Mouse (Mus musculus): ENCODE measurements around the gene Ndufs1. TPM values are rescaled to one million over a fixed set of nuclear protein-coding genes. Genes with fewer than 3 reads are reported as not detected.
"Not testable (repeated sequence)": the region's sequence is repeated elsewhere in the genome, so short reads cannot be mapped to it uniquely, and the experiment has no call there.

Ndufs1 gene
- polyA plus RNA-seq, 1 experiment from 2014 or later: 133 TPM

GRCm38 (mm10) chr1:63203950-63204659 is 27.5 kb upstream of the Ndufs1 start:
- WGBS: 8% methylated on average over 7 of the region's 7 CpGs
- Histone ChIP-seq H3K9me3 (replicated peaks) (peaks cover 11% of the 10 kb centered on the region; the same call in 1 of the 2 replicates), H3K36me3 (no peaks in the 10 kb centered on the region), H3K27ac (peak overlapping the region; percentile 69), H3K27me3 (no peaks in the 10 kb centered on the region), H3K9ac (no peak overlapping the region), H3K4me1 (peaks cover 20% of the 10 kb centered on the region), H3K4me2 (replicated peaks) (no peak overlapping the region), H3K4me3 (no peak overlapping the region)
- peak; percentile 86 for ATAC-seq (ENCODE audit: low FRiP score)

DNA sequence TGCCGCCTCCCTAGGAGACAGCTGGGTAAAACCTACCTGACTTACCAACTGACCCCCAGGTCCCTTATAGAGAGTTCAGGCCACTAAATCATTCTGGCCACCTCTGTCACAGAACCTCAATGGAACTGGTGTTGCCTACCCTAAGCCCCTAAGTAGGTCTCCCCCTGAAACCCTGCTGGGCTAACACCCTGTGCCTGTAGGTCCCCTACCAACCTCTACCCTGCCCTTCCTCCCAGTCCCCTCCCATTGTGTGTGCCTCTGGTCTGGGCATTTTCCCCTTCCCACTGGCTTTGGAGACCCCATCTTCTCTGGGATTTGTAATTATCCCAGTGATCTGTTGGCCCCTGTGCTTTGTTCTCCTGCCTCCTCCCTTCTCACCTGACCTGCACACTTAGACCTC is 26.8 kb upstream of the Ndufs1 start:
- Histone ChIP-seq H3K27me3 (no peaks in the 10 kb centered on the region), H3K4me1 (peaks cover 20% of the 10 kb centered on the region), H3K27ac (peak overlapping the region; percentile 69), H3K4me3 (no peak overlapping the region), H3K4me2 (replicated peaks) (no peak overlapping the region), H3K9me3 (replicated peaks) (peaks cover 11% of the 10 kb centered on the region; the same call in 1 of the 2 replicates), H3K36me3 (no peaks in the 10 kb centered on the region), H3K9ac (no peak overlapping the region)
- 69% methylated on average over 1 of the region's 1 CpGs for WGBS
- peak; percentile 63 for ATAC-seq (ENCODE audit: low FRiP score)

DNA sequence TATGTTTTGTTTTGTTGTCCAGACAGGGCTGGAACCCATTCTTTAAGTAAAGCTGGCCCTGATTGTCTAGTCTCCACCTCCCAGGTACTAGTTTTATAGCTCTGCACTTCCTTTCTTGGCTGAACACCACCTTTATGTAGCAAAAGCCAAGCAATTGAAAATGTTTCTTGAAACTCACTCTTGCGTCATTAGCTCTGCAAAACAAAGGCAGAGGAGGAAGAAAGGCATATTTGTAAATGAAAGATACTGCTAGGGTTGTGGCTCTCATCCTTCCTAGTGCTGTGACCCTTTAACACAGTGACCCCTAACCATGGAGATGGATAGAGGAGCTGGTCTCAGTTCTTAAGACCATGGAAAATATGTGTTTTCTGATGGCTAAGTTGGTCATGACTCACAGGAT is 25.0 kb upstream of the Ndufs1 start:
- no peak overlapping the region for H3K9ac ChIP-seq
- H3K27ac ChIP-seq: no peak overlapping the region
- no peak overlapping the region for H3K4me3 ChIP-seq
- H3K27me3 ChIP-seq: no peaks in the 10 kb centered on the region
- WGBS: 65% methylated on average over 1 of the region's 1 CpGs
- no peak for ATAC-seq (ENCODE audit: low FRiP score)
- no peaks in the 10 kb centered on the region for H3K36me3 ChIP-seq
- no peak overlapping the region for H3K4me2 ChIP-seq (replicated peaks)
- peaks cover 20% of the 10 kb centered on the region for H3K4me1 ChIP-seq
- H3K9me3 ChIP-seq (replicated peaks): peaks cover 11% of the 10 kb centered on the region; the same call in 1 of the 2 replicates

DNA sequence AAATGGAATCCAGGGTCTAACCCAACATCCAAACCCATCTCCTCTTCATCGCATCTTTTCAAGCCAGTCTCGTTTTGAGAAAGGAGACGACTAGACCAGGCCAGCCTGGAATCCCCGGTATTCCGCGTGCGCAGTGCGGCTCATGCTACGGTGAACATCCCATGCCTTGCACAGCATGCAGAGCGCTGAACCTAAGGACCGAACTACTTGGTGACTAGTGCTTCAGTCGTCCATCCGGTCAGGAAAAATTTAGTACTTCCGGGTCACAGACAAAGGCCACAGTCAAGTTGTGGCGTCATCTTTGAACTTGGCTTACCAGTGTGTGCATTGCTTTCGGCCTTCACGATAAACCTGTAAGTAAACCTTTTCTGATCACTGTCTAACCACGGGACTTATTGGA is 23.7 kb upstream of the Ndufs1 start:
- WGBS: 95% methylated on average over 18 of the region's 18 CpGs
- no peak overlapping the region for H3K9ac ChIP-seq
- no peaks in the 10 kb centered on the region for H3K36me3 ChIP-seq
- peaks cover 11% of the 10 kb centered on the region; the same call in 1 of the 2 replicates for H3K9me3 ChIP-seq (replicated peaks)
- no peak overlapping the region for H3K27ac ChIP-seq
- H3K4me3 ChIP-seq: no peak overlapping the region
- peaks cover 20% of the 10 kb centered on the region for H3K4me1 ChIP-seq
- no peak overlapping the region for H3K4me2 ChIP-seq (replicated peaks)
- no peak for ATAC-seq (ENCODE audit: low FRiP score)
- H3K27me3 ChIP-seq: no peaks in the 10 kb centered on the region

GRCm38 (mm10) chr1:63199387-63199786 is 22.8 kb upstream of the Ndufs1 start:
- no peak overlapping the region for H3K4me3 ChIP-seq
- no peak overlapping the region for H3K27ac ChIP-seq
- H3K4me1 ChIP-seq: peaks cover 13% of the 10 kb centered on the region
- H3K36me3 ChIP-seq: no peaks in the 10 kb centered on the region
- ATAC-seq (ENCODE audit: low FRiP score): no peak
- no peak overlapping the region for H3K9ac ChIP-seq
- no peaks in the 10 kb centered on the region for H3K27me3 ChIP-seq
- no peak overlapping the region for H3K4me2 ChIP-seq (replicated peaks)
- WGBS: 90% methylated on average over 6 of the region's 6 CpGs
- H3K9me3 ChIP-seq (replicated peaks): peaks cover 11% of the 10 kb centered on the region; the same call in 1 of the 2 replicates

- no peaks in the 10 kb centered on the region for H3K27me3 ChIP-seq
- no peaks in the 10 kb centered on the region for H3K4me1 ChIP-seq
- H3K4me2 ChIP-seq (replicated peaks): no peak overlapping the region
- H3K27ac ChIP-seq: no peak overlapping the region
- peaks cover 11% of the 10 kb centered on the region; the same call in 1 of the 2 replicates for H3K9me3 ChIP-seq (replicated peaks)
- H3K4me3 ChIP-seq: no peak overlapping the region
- WGBS: 62% methylated on average over 5 of the region's 5 CpGs
- no peak overlapping the region for H3K9ac ChIP-seq
- no peak for ATAC-seq (ENCODE audit: low FRiP score)
- no peaks in the 10 kb centered on the region for H3K36me3 ChIP-seq
Measured at GRCm38 (mm10) chr1:63195848-63196512, 19.3 kb upstream of the Ndufs1 start.

GRCm38 (mm10) chr1:63192306-63193065 is 15.9 kb upstream of the Ndufs1 start:
- Histone ChIP-seq H3K9me3 (replicated peaks) (no peaks in the 10 kb centered on the region), H3K4me3 (no peak overlapping the region), H3K36me3 (no peaks in the 10 kb centered on the region), H3K27ac (no peak overlapping the region), H3K9ac (no peak overlapping the region), H3K27me3 (no peaks in the 10 kb centered on the region), H3K4me1 (no peaks in the 10 kb centered on the region), H3K4me2 (replicated peaks) (no peak overlapping the region)
- WGBS: 89% methylated on average over 11 of the region's 11 CpGs
- ATAC-seq (ENCODE audit: low FRiP score): no peak

GRCm38 (mm10) chr1:63190851-63191250 is 14.2 kb upstream of the Ndufs1 start:
- H3K27me3 ChIP-seq: no peaks in the 10 kb centered on the region
- no peak overlapping the region for H3K27ac ChIP-seq
- H3K9ac ChIP-seq: no peak overlapping the region
- H3K4me1 ChIP-seq: no peaks in the 10 kb centered on the region
- H3K9me3 ChIP-seq (replicated peaks): no peaks in the 10 kb centered on the region
- WGBS: 71% methylated on average over 8 of the region's 8 CpGs
- no peak overlapping the region for H3K4me2 ChIP-seq (replicated peaks)
- ATAC-seq (ENCODE audit: low FRiP score): no peak
- no peak overlapping the region for H3K4me3 ChIP-seq
- no peaks in the 10 kb centered on the region for H3K36me3 ChIP-seq

GRCm38 (mm10) chr1:63188536-63188935 is 11.9 kb upstream of the Ndufs1 start:
- Histone ChIP-seq H3K4me3 (no peak overlapping the region), H3K4me1 (no peaks in the 10 kb centered on the region), H3K27me3 (no peaks in the 10 kb centered on the region), H3K4me2 (replicated peaks) (no peak overlapping the region), H3K9me3 (replicated peaks) (no peaks in the 10 kb centered on the region), H3K36me3 (no peaks in the 10 kb centered on the region), H3K27ac (no peak overlapping the region), H3K9ac (no peak overlapping the region)
- WGBS: 97% methylated on average over 3 of the region's 3 CpGs
- ATAC-seq (ENCODE audit: low FRiP score): no peak

DNA sequence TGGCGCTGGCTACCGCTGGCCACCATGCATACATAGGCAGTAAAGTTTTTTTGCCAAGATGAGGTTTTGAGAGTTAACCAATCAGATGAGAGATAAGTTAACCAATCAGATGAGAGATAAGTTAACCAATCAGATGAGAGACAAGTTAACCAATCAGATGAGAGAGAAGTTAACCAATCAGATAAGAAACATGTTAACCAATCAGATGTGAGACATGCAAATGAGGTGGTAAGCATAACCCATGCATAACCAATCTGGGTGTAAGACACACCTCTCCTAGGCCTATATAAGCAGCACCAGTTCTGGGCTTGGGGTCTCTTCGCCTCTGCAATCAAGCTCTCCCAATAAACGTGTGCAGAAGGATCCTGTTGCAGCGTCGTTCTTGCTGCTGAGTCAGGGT is 8.8 kb upstream of the Ndufs1 start:
- not testable (repeated sequence) for H3K9ac ChIP-seq; H3K27ac ChIP-seq; H3K27me3 ChIP-seq; H3K4me2 ChIP-seq (replicated peaks); H3K9me3 ChIP-seq (replicated peaks); H3K36me3 ChIP-seq; ATAC-seq (ENCODE audit: low FRiP score); H3K4me1 ChIP-seq; H3K4me3 ChIP-seq
- 96% methylated on average over 6 of the region's 6 CpGs for WGBS

GRCm38 (mm10) chr1:63182636-63183270 is 6.1 kb upstream of the Ndufs1 start:
- no peak overlapping the region for H3K4me3 ChIP-seq
- H3K36me3 ChIP-seq: peaks cover 23% of the 10 kb centered on the region
- peaks cover 7% of the 10 kb centered on the region for H3K4me1 ChIP-seq
- H3K27ac ChIP-seq: no peak overlapping the region
- H3K4me2 ChIP-seq (replicated peaks): no peak overlapping the region
- no peaks in the 10 kb centered on the region for H3K27me3 ChIP-seq
- 64% methylated on average over 10 of the region's 10 CpGs for WGBS
- H3K9ac ChIP-seq: no peak overlapping the region
- ATAC-seq (ENCODE audit: low FRiP score): no peak
- no peaks in the 10 kb centered on the region for H3K9me3 ChIP-seq (replicated peaks)

GRCm38 (mm10) chr1:63182212-63182611 is 5.6 kb upstream of the Ndufs1 start:
- H3K4me2 ChIP-seq (replicated peaks): no peak overlapping the region
- H3K36me3 ChIP-seq: peaks cover 23% of the 10 kb centered on the region
- no peak overlapping the region for H3K27ac ChIP-seq
- H3K4me3 ChIP-seq: no peak overlapping the region
- H3K9me3 ChIP-seq (replicated peaks): no peaks in the 10 kb centered on the region
- no peak overlapping the region for H3K9ac ChIP-seq
- no peaks in the 10 kb centered on the region for H3K27me3 ChIP-seq
- peaks cover 11% of the 10 kb centered on the region for H3K4me1 ChIP-seq
- WGBS: 87% methylated on average over 5 of the region's 5 CpGs
- no peak for ATAC-seq (ENCODE audit: low FRiP score)
